Mouse (Mus musculus): ENCODE results near the gene Myo5c. TPM values are rescaled to one million over a fixed set of nuclear protein-coding genes. Genes with fewer than 3 reads are reported as not detected.
A peak's percentile ranks its signal among the peaks of the same experiment; 100 is the strongest.

The Myo5c gene
- polyA plus RNA-seq, 1 experiment from 2014 or later = 1.0 TPM

GRCm38 (mm10) chr9:75347458-75347857, 115.6 kb downstream of the Myo5c start, which contains the start of gene Bcl2l10:
TSS of gene Bcl2l10 (plus strand) at chr9:75347758.
- H3K9ac ChIP-seq (replicated peaks; ENCODE audit: low read length) = no peak within 1 kb of the TSS

DNA sequence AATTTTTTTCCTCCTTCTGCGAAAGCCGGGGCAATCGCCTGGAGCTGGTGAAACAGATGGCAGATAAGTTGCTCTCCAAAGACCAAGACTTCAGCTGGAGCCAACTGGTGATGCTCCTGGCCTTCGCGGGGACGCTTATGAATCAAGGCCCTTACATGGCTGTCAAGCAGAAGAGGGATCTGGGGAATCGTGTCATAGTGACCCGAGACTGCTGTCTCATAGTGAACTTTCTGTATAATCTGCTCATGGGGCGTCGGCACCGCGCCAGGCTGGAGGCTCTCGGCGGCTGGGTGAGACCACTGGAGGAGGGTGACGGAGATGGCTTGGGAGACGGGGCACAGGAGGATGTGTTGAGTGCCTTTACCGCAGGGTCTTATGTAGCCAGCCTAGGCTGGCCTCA, 116.2 kb downstream of the Myo5c start:
- Histone ChIP-seq H3K27me3 (ENCODE audit: control insufficient read depth, insufficient read depth, low read length) (no peaks in the 10 kb centered on the region), H3K4me1 (ENCODE audit: control insufficient read depth, insufficient read depth, low read length) (no peaks in the 10 kb centered on the region), H3K4me3 (ENCODE audit: low read depth, low read length) (no peak overlapping the region), H3K27ac (replicated peaks; ENCODE audit: low read depth, low read length) (no peak overlapping the region), H3K9me3 (replicated peaks; ENCODE audit: control insufficient read depth, low read length) (no peaks in the 10 kb centered on the region), H3K4me2 (ENCODE audit: low read depth, low read length) (no peak overlapping the region), H3K9ac (replicated peaks; ENCODE audit: low read length) (no peak overlapping the region), H3K36me3 (replicated peaks; ENCODE audit: control insufficient read depth, insufficient read depth, low read depth, low read length) (no peaks in the 10 kb centered on the region)
- ATAC-seq (replicated peaks; ENCODE audit: insufficient number of reproducible peaks, low FRiP score, low TSS enrichment, low read depth) = no peak
- DNase-seq (ENCODE audit: low spot score) = no peak
- 96% methylated on average over 17 of the region's 17 CpGs for WGBS

More at GRCm38 (mm10) chr9:75347458-75347857, 115.6 kb downstream of the Myo5c start, which contains the start of gene Bcl2l10:
- H3K9me3 ChIP-seq (replicated peaks; ENCODE audit: control insufficient read depth, low read length) = no peaks in the 10 kb centered on the region
- H3K4me1 ChIP-seq (ENCODE audit: control insufficient read depth, insufficient read depth, low read length) = no peaks in the 10 kb centered on the region
- no peaks in the 10 kb centered on the region for H3K36me3 ChIP-seq (replicated peaks; ENCODE audit: control insufficient read depth, insufficient read depth, low read depth, low read length)
- no peak for DNase-seq (ENCODE audit: low spot score)
- no peaks in the 10 kb centered on the region for H3K27me3 ChIP-seq (ENCODE audit: control insufficient read depth, insufficient read depth, low read length)
- no peak within 1 kb of the TSS for H3K4me3 ChIP-seq (ENCODE audit: low read depth, low read length)
- no peak within 1 kb of the TSS for H3K4me2 ChIP-seq (ENCODE audit: low read depth, low read length)
- H3K27ac ChIP-seq (replicated peaks; ENCODE audit: low read depth, low read length) = no peak within 1 kb of the TSS
- 89% methylated on average over 5 of the region's 5 CpGs for WGBS
- no peak for ATAC-seq (replicated peaks; ENCODE audit: insufficient number of reproducible peaks, low FRiP score, low TSS enrichment, low read depth)

GRCm38 (mm10) chr9:75348641-75349040, 116.8 kb downstream of the Myo5c start:
- WGBS = 67% methylated on average over 3 of the region's 3 CpGs
- H3K4me3 ChIP-seq (ENCODE audit: low read depth, low read length) = no peak overlapping the region
- H3K27ac ChIP-seq (replicated peaks; ENCODE audit: low read depth, low read length) = no peak overlapping the region
- H3K27me3 ChIP-seq (ENCODE audit: control insufficient read depth, insufficient read depth, low read length) = no peaks in the 10 kb centered on the region
- no peaks in the 10 kb centered on the region for H3K36me3 ChIP-seq (replicated peaks; ENCODE audit: control insufficient read depth, insufficient read depth, low read depth, low read length)
- no peak overlapping the region for H3K9ac ChIP-seq (replicated peaks; ENCODE audit: low read length)
- H3K9me3 ChIP-seq (replicated peaks; ENCODE audit: control insufficient read depth, low read length) = no peaks in the 10 kb centered on the region
- ATAC-seq (replicated peaks; ENCODE audit: insufficient number of reproducible peaks, low FRiP score, low TSS enrichment, low read depth) (no peak), DNase-seq (ENCODE audit: low spot score) (no peak)
- H3K4me2 ChIP-seq (ENCODE audit: low read depth, low read length) = no peak overlapping the region
- no peaks in the 10 kb centered on the region for H3K4me1 ChIP-seq (ENCODE audit: control insufficient read depth, insufficient read depth, low read length)

- WGBS = 71% methylated on average over 8 of the region's 8 CpGs
- Histone ChIP-seq H3K36me3 (replicated peaks; ENCODE audit: control insufficient read depth, insufficient read depth, low read depth, low read length) (no peaks in the 10 kb centered on the region), H3K9me3 (replicated peaks; ENCODE audit: control insufficient read depth, low read length) (no peaks in the 10 kb centered on the region), H3K4me1 (ENCODE audit: control insufficient read depth, insufficient read depth, low read length) (no peaks in the 10 kb centered on the region), H3K4me2 (ENCODE audit: low read depth, low read length) (no peak overlapping the region), H3K9ac (replicated peaks; ENCODE audit: low read length) (no peak overlapping the region), H3K27ac (replicated peaks; ENCODE audit: low read depth, low read length) (no peak overlapping the region), H3K4me3 (ENCODE audit: low read depth, low read length) (no peak overlapping the region), H3K27me3 (ENCODE audit: control insufficient read depth, insufficient read depth, low read length) (no peaks in the 10 kb centered on the region)
- ATAC-seq (replicated peaks; ENCODE audit: insufficient number of reproducible peaks, low FRiP score, low TSS enrichment, low read depth) (no peak), DNase-seq (ENCODE audit: low spot score) (peak; percentile 4)
Observed at GRCm38 (mm10) chr9:75353094-75353493, 121.3 kb downstream of the Myo5c start.

Other genes with a start within 250 kb of the Myo5c start
- gene Arpp19, start 194.4 kb upstream of the Myo5c start, polyA plus RNA-seq (2014; fragmentation: Nextera tagmentation; extraction: Ambion mirVana) = 367 and 386 TPM in 2 replicates
- 23.5 and 25.3 TPM in 2 replicates for gene Myo5a, start 161.0 kb upstream of the Myo5c start, polyA plus RNA-seq (2014; fragmentation: Nextera tagmentation; extraction: Ambion mirVana)
- gene Gnb5, start 74.3 kb downstream of the Myo5c start, polyA plus RNA-seq (2014; fragmentation: Nextera tagmentation; extraction: Ambion mirVana) = 32.0 and 34.3 TPM in 2 replicates
- gene Bcl2l10, start 115.7 kb downstream of the Myo5c start, polyA plus RNA-seq (2014; fragmentation: Nextera tagmentation; extraction: Ambion mirVana) = not detected in 2 replicates
- 142 and 152 TPM in 2 replicates for gene Mapk6, start 178.0 kb downstream of the Myo5c start, polyA plus RNA-seq (2014; fragmentation: Nextera tagmentation; extraction: Ambion mirVana)
- 50.5 and 50.7 TPM in 2 replicates for gene Leo1, start 209.5 kb downstream of the Myo5c start, polyA plus RNA-seq (2014; fragmentation: Nextera tagmentation; extraction: Ambion mirVana)